Comparison of ENCODE assay signal across 8 mouse cellular contexts in the genomic region with DNA sequence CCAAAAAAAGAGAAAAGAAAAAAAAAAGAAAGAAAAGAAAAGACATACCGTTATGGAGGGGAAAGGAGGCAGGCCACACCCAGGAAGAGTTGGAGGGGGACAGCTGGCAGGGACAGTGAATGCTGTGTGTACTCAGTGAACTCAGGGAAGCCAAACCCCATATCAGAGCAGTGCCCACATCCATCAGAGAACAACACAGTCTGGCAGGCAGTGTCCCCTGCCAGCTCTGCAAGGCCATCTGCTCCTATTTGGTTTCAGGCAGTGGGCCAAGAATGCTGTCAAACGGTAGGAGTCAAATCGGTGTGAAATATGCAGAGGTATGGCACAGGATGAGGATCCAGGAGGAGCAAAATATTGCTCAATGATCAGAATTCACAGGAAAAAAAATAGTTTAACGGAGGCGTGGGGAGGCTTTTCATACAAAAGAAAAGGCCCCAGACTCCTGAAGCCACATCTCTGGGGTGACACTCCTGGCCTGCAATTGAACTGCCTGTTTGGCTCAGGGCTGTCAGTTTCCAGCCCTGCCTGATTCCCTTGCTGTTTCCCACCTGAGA. TPM values are rescaled to one million over a fixed set of nuclear protein-coding genes. Genes with fewer than 3 reads are reported as not detected.
DNase-seq lines count a peak whose midpoint lies in the region; ATAC-seq lines count a peak whose summit lies in the region.

No protein-coding gene starts in this region.

- H3K27ac ChIP-seq in forebrain, embryonic 16.5 days (ENCODE audit: low read length) = peak overlapping the region; percentile 82
- peak overlapping the region; percentile 58 for H3K27ac ChIP-seq in neural tube, embryonic 14.5 days (ENCODE audit: low read depth, low read length)

- H3K9ac ChIP-seq in forebrain, embryonic 16.5 days (replicated peaks; ENCODE audit: low read depth, low read length) = no peak overlapping the region
- no peak overlapping the region for H3K9ac ChIP-seq in neural tube, embryonic 14.5 days (replicated peaks; ENCODE audit: low read depth, low read length)

- WGBS in forebrain, embryonic 16.5 days = 34% methylated on average over 5 of the region's 5 CpGs
- WGBS in neural tube, embryonic 14.5 days = 52% methylated on average over 5 of the region's 5 CpGs

- DNase-seq in 416B (ENCODE audit: low read depth) = peak; percentile 67
- DNase-seq in adipocyte (ENCODE audit: low spot score) = peak; percentile 51
- peak; percentile 87 to 95 for DNase-seq in layer of hippocampus, adult 18-20 months (ENCODE audit: low spot score in 2 of 2)
- DNase-seq in urinary bladder, adult 2 months (ENCODE audit: low spot score) = no peak
- DNase-seq in urinary bladder, postnatal 25 days (ENCODE audit: low spot score) = no peak

- no peaks in the 10 kb centered on the region for H3K27me3 ChIP-seq in forebrain, embryonic 16.5 days (replicated peaks; ENCODE audit: control insufficient read depth, insufficient read depth, low read length)
- H3K27me3 ChIP-seq in neural tube, embryonic 14.5 days (ENCODE audit: control insufficient read depth, insufficient read depth, low read length) = no peaks in the 10 kb centered on the region

- no peak overlapping the region for H3K4me2 ChIP-seq in forebrain, embryonic 16.5 days (ENCODE audit: low read length)
- no peak overlapping the region for H3K4me2 ChIP-seq in neural tube, embryonic 14.5 days (ENCODE audit: low read depth, low read length)

- ATAC-seq in forebrain, embryonic 16.5 days = peak; percentile 98
- ATAC-seq in neural tube, embryonic 14.5 days (ENCODE audit: low read depth) = peak; percentile 93
- no peak for ATAC-seq in CD4-positive, CD25-positive, alpha-beta regulatory T cell, adult 4 months

- no peaks in the 10 kb centered on the region for H3K9me3 ChIP-seq in forebrain, embryonic 16.5 days (ENCODE audit: control insufficient read depth, low read length)
- H3K9me3 ChIP-seq in neural tube, embryonic 14.5 days (ENCODE audit: control insufficient read depth, low read length) = no peaks in the 10 kb centered on the region

- H3K4me3 ChIP-seq in forebrain, embryonic 16.5 days (replicated peaks; ENCODE audit: low read length) = no peak overlapping the region
- no peak overlapping the region for H3K4me3 ChIP-seq in neural tube, embryonic 14.5 days (ENCODE audit: low read depth, low read length)

- no peaks in the 10 kb centered on the region for H3K36me3 ChIP-seq in forebrain, embryonic 16.5 days (ENCODE audit: control insufficient read depth, insufficient read depth)
- H3K36me3 ChIP-seq in neural tube, embryonic 14.5 days (ENCODE audit: control insufficient read depth, insufficient read depth, low read length) = no peaks in the 10 kb centered on the region

- H3K4me1 ChIP-seq in forebrain, embryonic 16.5 days (replicated peaks; ENCODE audit: control insufficient read depth, insufficient read depth, low read length) = peaks cover 12% of the 10 kb centered on the region
- H3K4me1 ChIP-seq in neural tube, embryonic 14.5 days (ENCODE audit: control insufficient read depth, insufficient read depth, low read length) = 0 out of 2 replicates have a peak, but pooled peaks cover 4% of the 10 kb centered on the region

RNA-seq across cellular contexts. Expression of gene Osbp2, which starts 10.1 kb away (rescaled TPM):
- 11.8 and 19.5 TPM in 2 replicates for polyA plus RNA-seq in forebrain, embryonic 16.5 days (2015; fragmentation: Nextera tagmentation; extraction: Ambion mirVana)
- total RNA-seq in layer of hippocampus, adult 18-20 months (2021) = 10 to 100 TPM; 72.7 to 75.4 TPM
- 17.7 and 22.7 TPM in 2 replicates for polyA plus RNA-seq in neural tube, embryonic 14.5 days (2014; fragmentation: Nextera tagmentation; extraction: Ambion mirVana)
- not detected for polyA plus RNA-seq in CD4-positive, CD25-positive, alpha-beta regulatory T cell, adult 4 months (2017; shearing (Covaris generic))
- 0.98 and 2.0 TPM in 2 replicates for polyA plus RNA-seq in urinary bladder, adult 2 months (2012; rRNA removed)

RNA-seq across cellular contexts. Expression of gene 4921536K21Rik, which starts 41.3 kb away (rescaled TPM):
- 0.54 and 0.63 TPM in 2 replicates for polyA plus RNA-seq in forebrain, embryonic 16.5 days (2015; fragmentation: Nextera tagmentation; extraction: Ambion mirVana)
- total RNA-seq in layer of hippocampus, adult 18-20 months (2021) = under 1 TPM; 0.20 to 0.67 TPM
- 0.13 and 0.17 TPM in 2 replicates for polyA plus RNA-seq in neural tube, embryonic 14.5 days (2014; fragmentation: Nextera tagmentation; extraction: Ambion mirVana)
- polyA plus RNA-seq in CD4-positive, CD25-positive, alpha-beta regulatory T cell, adult 4 months (2017; shearing (Covaris generic)) = not detected
- polyA plus RNA-seq in urinary bladder, adult 2 months (2012; rRNA removed) = 0.25 and 0.34 TPM in 2 replicates

RNA-seq across cellular contexts. Expression of gene Dusp18, which starts 41.5 kb away (rescaled TPM):
- polyA plus RNA-seq in forebrain, embryonic 16.5 days (2015; fragmentation: Nextera tagmentation; extraction: Ambion mirVana) = 42.4 and 46.0 TPM in 2 replicates
- 10 to 100 TPM; 21.2 to 23.8 TPM for total RNA-seq in layer of hippocampus, adult 18-20 months (2021)
- 23.7 and 27.8 TPM in 2 replicates for polyA plus RNA-seq in neural tube, embryonic 14.5 days (2014; fragmentation: Nextera tagmentation; extraction: Ambion mirVana)
- under 1 TPM; 0.36 to 0.63 TPM for polyA plus RNA-seq in CD4-positive, CD25-positive, alpha-beta regulatory T cell, adult 4 months (2017; shearing (Covaris generic))
- polyA plus RNA-seq in urinary bladder, adult 2 months (2012; rRNA removed) = 2.5 and 3.0 TPM in 2 replicates

Comparison
In these comparisons a context has a peak if more than half of its experiments do, and no peak if none do; other contexts are left out.
1. DNase-seq: peak in 416B (single experiment), adipocyte (single experiment) and layer of hippocampus, adult 18-20 months (2 of 2); none in urinary bladder, adult 2 months (single experiment) and urinary bladder, postnatal 25 days (single experiment).